Mouse (Mus musculus) cerebellum, postnatal 36 days (tissue): Measurements from ENCODE around the gene Trf.
"Not testable (repeated sequence)": the region's sequence is repeated elsewhere in the genome, so short reads cannot be mapped to it uniquely, and the experiment has no call there.

ENCODE experiments used
- DNase-seq, 2 experiments: peaks; one replicate each; pipeline ENCODE4 v3.0.0; 2021 to 2022; ENCODE audit warnings: mixed read lengths in 2 of 2

Trf gene

GRCm38 (mm10) chr9:103214281-103214680 is 16.0 kb downstream of the Trf start:
- DNase-seq: no peak

DNA sequence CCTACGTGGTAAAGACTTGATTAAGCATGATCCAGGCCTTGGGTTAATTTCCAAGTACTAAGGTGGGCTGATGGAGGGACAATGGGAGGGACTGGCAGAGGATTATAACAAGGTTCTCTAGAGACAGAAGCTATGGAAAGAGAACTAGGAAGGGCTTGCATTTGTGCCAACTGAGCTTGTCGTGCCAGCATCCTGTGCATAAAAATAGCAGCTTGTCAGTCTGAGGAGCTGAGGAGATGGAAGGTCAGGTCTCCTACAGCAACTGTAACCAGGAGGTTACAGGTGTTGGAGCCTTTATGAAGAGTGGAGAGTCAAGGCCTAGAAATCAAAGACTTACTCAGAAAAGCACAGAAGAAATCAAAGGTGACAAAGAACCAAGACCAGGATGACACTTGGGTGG is 16.6 kb downstream of the Trf start:
- DNase-seq: no peak

DNA sequence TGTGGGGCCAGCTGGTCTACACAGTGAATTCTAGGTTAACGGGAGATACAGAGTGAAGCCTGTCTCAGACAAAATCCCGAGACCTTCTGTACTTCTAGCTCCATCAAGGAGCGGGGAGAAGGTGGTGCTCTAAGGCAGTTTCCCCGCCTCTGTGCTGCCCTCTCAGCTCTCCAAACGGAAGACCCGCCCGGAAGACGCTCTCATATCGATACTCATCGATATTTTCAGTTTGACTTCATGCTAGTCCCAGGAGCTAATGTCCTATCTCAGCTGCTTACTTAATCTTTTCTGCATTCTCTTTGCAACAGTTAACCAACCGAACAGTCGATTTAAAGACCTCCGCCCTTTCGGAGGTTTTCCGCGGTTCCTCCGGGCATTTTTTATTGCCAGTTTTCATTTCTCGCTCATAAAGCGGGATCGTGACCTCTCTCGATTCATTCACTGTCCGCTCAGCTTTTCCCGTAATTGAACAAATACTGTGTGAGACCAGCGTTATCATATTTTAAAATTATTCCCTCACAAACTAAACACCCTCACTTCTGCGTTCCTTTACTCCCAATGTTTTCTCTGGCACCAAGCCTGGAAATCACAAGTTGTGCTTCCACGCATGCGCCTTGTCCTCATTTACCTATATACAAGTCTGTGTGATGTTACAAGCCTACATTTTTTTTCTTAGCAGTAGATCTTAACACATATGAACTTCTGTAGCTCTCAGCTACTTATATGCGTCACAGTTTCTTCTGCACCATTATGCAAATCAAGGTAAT is 17.4 kb downstream of the Trf start:
- no peak for DNase-seq

GRCm38 (mm10) chr9:103208802-103209423 is 21.3 kb downstream of the Trf start:
- DNase-seq: no peak

DNA sequence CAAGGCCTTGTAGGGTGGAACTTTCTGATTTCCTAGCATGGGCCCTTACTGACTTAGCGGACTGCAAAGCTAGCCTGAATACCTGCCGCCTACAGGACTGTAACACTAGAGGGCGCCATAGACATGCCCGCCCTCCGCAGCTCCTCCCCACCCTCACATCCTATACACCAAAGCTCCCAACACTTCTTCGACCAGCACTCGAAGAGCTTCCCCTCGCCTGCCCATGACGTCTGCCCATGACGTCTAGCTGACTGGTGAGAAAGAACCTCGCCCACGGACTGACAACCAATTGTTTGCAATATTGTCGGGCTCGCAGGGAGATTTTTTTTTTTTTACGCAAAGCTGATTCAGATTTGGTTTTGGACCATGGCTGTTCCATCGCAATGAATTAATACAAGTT is 22.4 kb downstream of the Trf start:
- DNase-seq: peak; percentile 62 to 64

DNA sequence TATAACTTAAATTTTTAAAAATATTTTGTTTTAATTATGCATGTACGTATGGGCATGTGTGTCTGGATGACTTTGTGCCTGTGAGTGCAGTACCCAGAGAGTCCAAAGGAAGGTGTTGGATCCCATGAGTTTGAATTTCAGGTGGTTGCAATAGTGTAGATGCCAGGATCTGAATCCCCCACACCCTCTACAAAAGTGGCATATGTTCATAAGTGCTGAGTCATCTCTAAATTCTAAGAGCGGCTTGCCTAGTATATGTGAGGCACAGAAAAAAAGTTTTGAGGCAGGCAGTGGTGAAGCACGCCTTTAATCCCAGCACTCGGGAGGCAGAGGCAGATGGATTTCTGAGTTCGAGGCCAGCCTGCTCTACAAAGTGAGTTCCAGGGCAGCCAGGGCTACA is 24.5 kb downstream of the Trf start:
- no peak for DNase-seq

GRCm38 (mm10) chr9:103201561-103202260 is 28.5 kb downstream of the Trf start, which contains the start of gene Srprb:
Srprb (minus strand) TSS chr9:103202137.
- peak; percentile 93 to 94 for DNase-seq

DNA sequence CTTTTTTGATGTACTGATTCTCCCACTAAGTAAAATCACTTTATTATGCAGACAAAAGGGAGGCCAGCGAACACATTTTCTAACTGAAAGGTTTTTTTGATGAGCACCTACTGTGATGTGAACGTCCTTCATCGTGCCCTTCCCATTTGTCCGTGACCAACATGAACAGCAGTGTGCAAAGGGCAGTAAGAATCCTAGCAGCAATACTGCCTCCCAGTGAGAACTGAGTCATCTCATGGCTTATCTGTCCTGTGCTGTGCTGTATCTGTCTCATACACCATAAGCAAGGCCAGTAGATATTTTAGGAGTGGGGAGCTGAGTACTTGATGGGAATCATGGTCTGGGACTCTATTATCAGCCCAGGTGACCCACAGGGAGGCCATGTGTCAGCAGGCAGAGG is 41.8 kb downstream of the Trf start:
- DNase-seq: no peak

DNA sequence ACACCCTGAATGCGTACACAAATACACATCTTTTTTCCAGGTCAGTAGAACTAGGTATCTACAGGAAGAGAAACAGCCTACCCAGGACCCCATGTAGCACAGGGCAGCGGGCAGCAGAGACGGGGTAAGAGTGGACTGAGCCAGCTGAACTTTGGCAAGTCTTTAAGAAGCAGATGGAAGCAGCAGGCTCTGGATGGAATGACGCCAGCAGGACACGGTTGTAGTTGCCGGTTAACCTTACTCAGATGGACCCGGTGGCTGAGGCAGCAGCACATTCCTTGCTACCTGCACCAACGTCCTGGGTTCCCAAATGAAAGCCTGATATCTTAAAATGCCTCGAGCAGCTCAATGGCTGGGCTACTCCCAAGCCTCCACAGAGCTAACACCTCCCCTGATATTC is 43.5 kb downstream of the Trf start:
- DNase-seq: peak; percentile 78 to 82

GRCm38 (mm10) chr9:103185946-103186345 is 44.3 kb downstream of the Trf start:
- peak; percentile 33 to 47 for DNase-seq

DNA sequence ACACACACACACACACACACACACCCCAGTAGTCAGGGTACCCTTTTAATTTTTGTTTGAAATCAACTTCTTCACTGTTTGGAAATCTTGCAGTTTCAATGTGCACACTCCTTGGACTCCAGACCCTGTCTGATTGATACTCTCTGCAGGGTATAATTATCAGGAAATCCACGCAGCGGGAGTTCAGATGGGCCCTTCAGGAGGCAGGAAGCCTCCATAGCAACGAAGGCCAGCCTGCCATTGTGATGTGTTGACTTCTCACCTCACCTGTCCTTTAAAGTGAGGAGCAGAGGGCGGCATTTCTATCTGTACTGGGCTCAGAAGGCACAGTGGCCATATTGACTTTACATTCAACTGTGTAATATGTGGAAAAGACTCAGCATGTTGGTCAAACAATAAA is 45.4 kb downstream of the Trf start:
- DNase-seq: no peak

DNA sequence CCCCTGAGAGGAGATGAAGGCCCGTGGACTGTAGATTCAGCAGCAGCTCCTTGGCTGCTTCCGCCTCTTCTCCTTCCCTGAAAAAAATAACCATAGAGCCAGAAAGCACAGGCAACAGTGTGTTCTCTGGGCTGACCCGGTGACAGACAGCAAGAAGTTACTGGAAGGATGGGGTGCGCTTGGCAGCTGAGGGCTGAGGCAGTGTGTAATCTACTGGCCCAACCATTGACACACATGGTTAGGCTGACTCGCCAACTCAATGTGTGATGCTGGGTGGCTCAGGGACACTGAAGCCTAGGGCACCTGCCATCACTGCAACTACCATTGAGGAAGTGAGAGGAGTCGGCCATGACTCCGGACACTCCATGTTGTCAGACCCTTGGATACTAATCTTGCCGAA is 48.4 kb downstream of the Trf start:
- no peak for DNase-seq

GRCm38 (mm10) chr9:103180807-103181565 is 49.3 kb downstream of the Trf start:
- DNase-seq: no peak

- peak; percentile 55 to 56 for DNase-seq
Measured at GRCm38 (mm10) chr9:103180303-103180702, 49.9 kb downstream of the Trf start.

DNA sequence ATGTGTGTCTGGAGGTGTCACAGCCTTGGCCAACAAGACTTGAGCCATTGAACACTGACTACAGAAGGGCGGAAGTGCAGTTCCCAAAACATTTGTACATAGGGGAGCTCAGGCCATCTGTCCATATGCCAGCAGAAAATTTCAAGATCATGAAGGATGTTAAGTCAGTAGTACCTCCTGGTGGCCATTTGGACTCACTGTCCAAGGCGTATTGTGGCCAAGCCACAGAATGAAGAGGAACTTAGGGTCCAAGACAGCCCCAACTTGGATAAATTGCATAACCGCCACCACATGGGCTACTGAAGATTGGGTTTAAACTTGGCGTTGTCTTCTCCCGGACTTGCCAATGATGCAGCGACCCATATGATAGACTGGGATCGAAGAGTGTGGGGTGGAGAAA is 54.6 kb downstream of the Trf start:
- DNase-seq: no peak

- no peak for DNase-seq
Measured at GRCm38 (mm10) chr9:103174771-103175519, 55.3 kb downstream of the Trf start.

DNA sequence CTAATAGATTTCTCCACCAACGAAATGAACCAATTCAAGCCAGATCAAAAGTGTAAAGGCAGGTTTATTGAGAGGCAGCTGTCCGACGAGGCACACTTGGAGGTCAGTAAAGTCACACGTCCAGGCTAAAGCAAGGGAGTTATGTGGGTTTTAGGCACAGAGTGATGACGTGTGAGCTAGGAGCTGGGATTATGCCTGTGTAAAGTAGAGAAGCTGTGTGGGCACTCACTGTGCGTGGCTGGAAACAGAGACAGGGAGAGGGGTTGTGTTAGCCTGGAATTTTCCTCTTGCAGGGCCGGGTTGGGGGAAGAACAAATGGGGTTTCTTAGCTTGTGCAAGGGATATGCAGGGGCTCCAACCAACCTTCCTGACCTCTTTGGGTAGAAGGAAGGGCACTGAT is 61.5 kb downstream of the Trf start:
- DNase-seq: no peak

GRCm38 (mm10) chr9:103168046-103168445 is 62.2 kb downstream of the Trf start:
- DNase-seq: no peak

DNA sequence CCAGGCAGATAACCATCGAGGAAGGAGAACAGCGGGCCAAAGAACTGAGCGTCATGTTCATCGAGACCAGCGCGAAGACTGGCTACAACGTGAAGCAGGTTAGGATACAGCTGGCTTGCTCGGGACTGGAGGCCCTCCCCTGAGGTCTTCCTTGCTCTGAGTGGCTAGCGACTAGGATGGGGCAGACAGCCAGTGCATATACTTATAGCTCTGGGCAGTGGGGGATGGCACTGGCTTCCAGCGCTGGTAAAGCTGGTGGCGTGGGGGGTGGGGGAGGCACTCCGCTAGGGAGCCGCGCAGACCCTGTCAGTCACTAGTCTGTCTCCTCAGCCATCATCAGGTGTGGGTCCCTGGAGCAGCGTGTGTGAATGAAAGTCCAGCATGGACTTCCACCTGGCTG is 66.4 kb downstream of the Trf start:
- DNase-seq: no peak

- DNase-seq: not testable (repeated sequence)
Measured at GRCm38 (mm10) chr9:103155158-103155557, 75.1 kb downstream of the Trf start.

DNA sequence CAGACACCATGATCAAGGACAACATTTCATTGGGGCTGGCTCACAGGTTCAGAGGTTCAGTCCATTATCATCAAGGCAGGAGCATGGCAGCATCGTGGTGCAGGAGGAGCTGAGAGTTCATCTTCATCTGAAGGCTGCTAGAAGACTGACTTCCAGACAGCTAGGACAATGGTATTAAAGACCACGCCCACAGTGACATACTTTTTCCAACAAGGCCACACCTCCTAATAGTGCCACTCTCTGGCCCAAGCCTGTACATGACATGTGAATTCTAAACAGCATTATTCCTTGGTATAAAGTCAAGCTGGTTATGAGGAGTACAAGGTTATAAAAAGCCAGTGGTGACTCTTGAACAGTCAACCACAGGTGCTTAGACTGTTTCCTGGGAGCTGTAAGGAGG is 75.7 kb downstream of the Trf start:
- no peak for DNase-seq
